Comparison of ENCODE assay signal across 23 mouse cellular contexts in the genomic region with DNA sequence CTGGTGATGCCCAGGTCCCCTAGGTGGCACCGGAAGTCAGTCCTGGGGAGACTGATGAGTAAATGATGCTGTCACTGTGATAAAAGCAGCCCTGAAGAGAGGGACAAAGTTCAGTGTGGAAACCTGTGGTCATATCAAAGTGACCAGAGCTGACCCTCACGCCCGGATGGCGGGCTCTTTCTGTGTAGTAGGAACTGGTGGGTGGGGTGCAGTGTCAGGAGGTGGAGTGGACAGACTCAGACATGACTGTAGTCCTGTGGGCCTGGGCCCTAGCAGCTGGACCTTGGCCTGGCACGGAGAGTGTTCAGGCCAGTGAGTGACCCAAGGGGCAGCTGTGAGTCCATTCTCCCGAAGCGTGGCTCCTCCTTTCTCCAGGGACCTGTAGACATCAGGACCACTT. TPM values are rescaled to one million over a fixed set of nuclear protein-coding genes. Genes with fewer than 3 reads are reported as not detected.
A peak's percentile ranks its signal among the peaks of the same experiment; 100 is the strongest.
DNase-seq lines count a peak whose midpoint lies in the region; ATAC-seq and TF ChIP-seq lines count a peak whose summit lies in the region.
"Not testable (repeated sequence)": the region's sequence is repeated elsewhere in the genome, so short reads cannot be mapped to it uniquely, and the experiment has no call there.
"Had no signal": no experiment of that assay in that cellular context is flagged by ENCODE, and none has a peak within 500 bp of the region (broad histone marks: within the 10 kb centered on the region; RNA-seq: fewer than 3 reads in every experiment).

No protein-coding gene starts in this region.

- not testable (repeated sequence) for H3K79me2 ChIP-seq in liver, adult 2 months (ENCODE audit: control insufficient read depth, insufficient read depth, low read length)

- peaks cover 16% of the 10 kb centered on the region for H3K4me1 ChIP-seq in embryonic facial prominence, embryonic 13.5 days
- not testable (repeated sequence) for H3K4me1 ChIP-seq in liver, adult 2 months (ENCODE audit: control insufficient read depth, insufficient read depth, low read length); liver, embryonic 15.5 days (replicated peaks); midbrain, embryonic 11.5 days (ENCODE audit: control insufficient read depth, insufficient read depth, low read length)

- not testable (repeated sequence) for H3K4me3 ChIP-seq in embryonic facial prominence, embryonic 13.5 days; liver, adult 2 months (ENCODE audit: insufficient read depth, low read depth, low read length); liver, embryonic 15.5 days (replicated peaks); midbrain, embryonic 11.5 days (ENCODE audit: low read depth, low read length)

- TF ChIP-seq CTCF in liver, adult 2 months (IDR thresholded peaks at IDR 0.05; ENCODE audit: low read depth, low read length) = not testable (repeated sequence)

- H3K27ac ChIP-seq in embryonic facial prominence, embryonic 13.5 days; liver, adult 2 months (replicated peaks; ENCODE audit: insufficient read depth, low read depth, low read length); liver, embryonic 15.5 days (replicated peaks); midbrain, embryonic 11.5 days (ENCODE audit: low read depth, low read length): not testable (repeated sequence)

- peak; percentile 17 for DNase-seq in kidney, adult 9 months
- peak; percentile 21 for DNase-seq in liver, adult 2 months (ENCODE audit: extremely low read depth, low read depth, low spot score)
- peak; percentile 73 for DNase-seq in midbrain, embryonic 11.5 days (ENCODE audit: low spot score, missing footprints)

- not testable (repeated sequence) for H3K36me3 ChIP-seq in embryonic facial prominence, embryonic 13.5 days; liver, adult 2 months (ENCODE audit: control insufficient read depth, insufficient read depth, low read length); liver, embryonic 15.5 days (replicated peaks); midbrain, embryonic 11.5 days (ENCODE audit: control insufficient read depth, insufficient read depth, low read length)

- 84% methylated on average over 7 of the region's 7 CpGs for WGBS in embryonic facial prominence, embryonic 13.5 days
- 25% methylated on average over 7 of the region's 7 CpGs for WGBS in liver, adult 2 months
- WGBS in liver, embryonic 15.5 days (ENCODE audit: insufficient replicate concordance) = 52% methylated on average over 7 of the region's 7 CpGs
- WGBS in midbrain, embryonic 11.5 days = 84% methylated on average over 6 of the region's 7 CpGs

- H3K4me2 ChIP-seq in embryonic facial prominence, embryonic 13.5 days; liver, embryonic 15.5 days; midbrain, embryonic 11.5 days: not testable (repeated sequence)

- not testable (repeated sequence) for TF ChIP-seq POLR2A in liver, adult 2 months (IDR thresholded peaks at IDR 0.05; ENCODE audit: extremely low read depth, insufficient read depth, low read length)

- H3K9ac ChIP-seq in embryonic facial prominence, embryonic 13.5 days; liver, adult 2 months (ENCODE audit: low read depth, low read length); liver, embryonic 15.5 days; midbrain, embryonic 11.5 days (ENCODE audit: low read length): not testable (repeated sequence)

- peaks cover 51% of the 10 kb centered on the region for H3K27me3 ChIP-seq in embryonic facial prominence, embryonic 13.5 days
- peaks cover 12% of the 10 kb centered on the region for H3K27me3 ChIP-seq in liver, adult 2 months (ENCODE audit: control insufficient read depth, insufficient read depth, low read length)
- peaks cover 51% of the 10 kb centered on the region for H3K27me3 ChIP-seq in liver, embryonic 15.5 days
- peaks cover 17% of the 10 kb centered on the region for H3K27me3 ChIP-seq in midbrain, embryonic 11.5 days (ENCODE audit: control insufficient read depth, insufficient read depth, low read length)

- not testable (repeated sequence) for H3K9me3 ChIP-seq in embryonic facial prominence, embryonic 13.5 days; liver, embryonic 15.5 days (replicated peaks); midbrain, embryonic 11.5 days (ENCODE audit: control insufficient read depth, low read length)

- 0 out of 2 replicates have a peak, but pooled peaks have one; percentile 35 for ATAC-seq in embryonic facial prominence, embryonic 13.5 days (ENCODE audit: insufficient number of reproducible peaks, insufficient read depth, low FRiP score, low TSS enrichment, low read depth)
- peak; percentile 31 for ATAC-seq in liver, embryonic 15.5 days (ENCODE audit: insufficient read depth)
- ATAC-seq in midbrain, embryonic 11.5 days (ENCODE audit: low FRiP score) = not testable (repeated sequence)

RNA-seq across cellular contexts. Expression of a gene that starts 1.0 kb away (rescaled TPM):
- polyA plus RNA-seq in embryonic facial prominence, embryonic 13.5 days (2015; fragmentation: Nextera tagmentation; extraction: Ambion mirVana) = 0.51 and 0.58 TPM in 2 replicates
- total RNA-seq in liver, adult 2 months (2014; rRNA removed) = not detected in 2 replicates
- 0.02 and 0.16 TPM in 2 replicates for polyA plus RNA-seq in liver, adult 2 months (2012; rRNA removed)
- polyA plus RNA-seq in liver, embryonic 15.5 days (2015; fragmentation: Nextera tagmentation; extraction: Ambion mirVana) = 0.15 and 0.25 TPM in 2 replicates
- 0.15 and 0.30 TPM in 2 replicates for polyA plus RNA-seq in midbrain, embryonic 11.5 days (2014; fragmentation: Nextera tagmentation; extraction: Ambion mirVana)
- total RNA-seq: adrenal gland, postnatal 10 days; adrenal gland, postnatal 36 days; gastrocnemius, adult 2 months; gastrocnemius, postnatal 14 days; gastrocnemius, postnatal 4 days; heart, adult 18-20 months; heart, postnatal 10 days; heart, postnatal 36 days had no signal
- polyA plus RNA-seq: C2C12, G1E had no signal

RNA-seq across cellular contexts. Expression of a gene that starts 10.1 kb away (rescaled TPM):
- polyA plus RNA-seq in embryonic facial prominence, embryonic 13.5 days (2015; fragmentation: Nextera tagmentation; extraction: Ambion mirVana) = 0.19 TPM in 1 of 2 replicates, not detected in the other
- total RNA-seq in liver, adult 2 months (2014; rRNA removed) = not detected in 2 replicates
- polyA plus RNA-seq in liver, adult 2 months (2012; rRNA removed) = not detected in 2 replicates
- polyA plus RNA-seq in liver, embryonic 15.5 days (2015; fragmentation: Nextera tagmentation; extraction: Ambion mirVana) = not detected in 2 replicates
- polyA plus RNA-seq in midbrain, embryonic 11.5 days (2014; fragmentation: Nextera tagmentation; extraction: Ambion mirVana) = 0.18 TPM in 1 of 2 replicates, not detected in the other
- total RNA-seq: adrenal gland, adult 18-20 months; adrenal gland, postnatal 10 days; adrenal gland, postnatal 36 days; G1E; gastrocnemius, adult 2 months; gastrocnemius, postnatal 14 days; heart, adult 18-20 months; heart, postnatal 10 days; heart, postnatal 36 days had no signal
- polyA plus RNA-seq: C2C12; CD4-positive, CD25-positive, alpha-beta regulatory T cell, adult 4 months; embryonic facial prominence, embryonic 11.5 days; forebrain, embryonic 11.5 days; heart, embryonic 12.5 days; heart, embryonic 15.5 days; hindbrain, embryonic 10.5 days; Patski had no signal

RNA-seq across cellular contexts. Expression of a gene that starts 33.8 kb away (rescaled TPM):
- 113 and 114 TPM in 2 replicates for polyA plus RNA-seq in embryonic facial prominence, embryonic 13.5 days (2015; fragmentation: Nextera tagmentation; extraction: Ambion mirVana)
- 15.2 and 17.2 TPM in 2 replicates for total RNA-seq in liver, adult 2 months (2014; rRNA removed)
- polyA plus RNA-seq in liver, adult 2 months (2012; rRNA removed) = 7.7 and 8.7 TPM in 2 replicates
- polyA plus RNA-seq in liver, embryonic 15.5 days (2015; fragmentation: Nextera tagmentation; extraction: Ambion mirVana) = 36.8 TPM in 2 replicates
- polyA plus RNA-seq in midbrain, embryonic 11.5 days (2014; fragmentation: Nextera tagmentation; extraction: Ambion mirVana) = 119 and 126 TPM in 2 replicates

Comparison
In these comparisons a context has a peak if more than half of its experiments do, and no peak if none do; other contexts are left out.
1. DNase-seq: peak in every context shown above with its lines; median percentile 73 in midbrain, embryonic 11.5 days; 21 in liver, adult 2 months; 17 in kidney, adult 9 months.